Mouse (Mus musculus) lung, postnatal 0 days (tissue): Measurements from ENCODE around the gene Xlr5a. TPM values are rescaled to one million over a fixed set of nuclear protein-coding genes. Genes with fewer than 3 reads are reported as not detected.
"Not testable (repeated sequence)": the region's sequence is repeated elsewhere in the genome, so short reads cannot be mapped to it uniquely, and the experiment has no call there.

Experiments used
- ATAC-seq: fragments of 200-750 bp; cut with Nextera tagmentation; 2 replicates; pipeline ENCODE4 v1.8.0; 2017; ENCODE audit warnings: moderate library complexity
- DNase-seq: peaks from one replicate; pipeline ENCODE4 v3.0.0-alpha.2; 2016; ENCODE audit warnings: low spot score
- H3K27ac ChIP-seq: fragments of 300-500 bp; sonication (generic); 2 replicates; pipeline ENCODE4 v1.5.1; 2014; ENCODE audit warnings: antibody characterized with exemption, mild to moderate bottlenecking, low read length, mixed read lengths
- H3K27me3 ChIP-seq: fragments of 300-500 bp; sonication (generic); replicated peaks from 2 replicates; pipeline ENCODE4 v1.6.1; 2014; ENCODE audit warnings: low read length, mixed read lengths; ENCODE audit not compliant: insufficient read depth
- H3K36me3 ChIP-seq: fragments of 300-500 bp; sonication (generic); 2 replicates; pipeline ENCODE4 v1.6.1; 2014; ENCODE audit warnings: low read length, mixed read lengths; ENCODE audit not compliant: insufficient read depth
- H3K4me1 ChIP-seq: fragments of 300-500 bp; sonication (generic); 2 replicates; pipeline ENCODE4 v1.6.1; 2014; ENCODE audit warnings: antibody characterized with exemption, low read depth, low read length, mixed read lengths; ENCODE audit not compliant: insufficient read depth
- H3K4me2 ChIP-seq: fragments of 300-500 bp; sonication (generic); replicated peaks from 2 replicates; pipeline ENCODE4 v1.6.1; 2014; ENCODE audit warnings: low read depth, mild to moderate bottlenecking, low read length, moderate library complexity, mixed read lengths
- H3K4me3 ChIP-seq: fragments of 300-500 bp; sonication (generic); 2 replicates; pipeline ENCODE4 v1.5.1; 2014; ENCODE audit warnings: low read depth, low read length
- H3K9ac ChIP-seq: fragments of 300-500 bp; sonication (generic); replicated peaks from 2 replicates; pipeline ENCODE4 v1.6.1; 2014; ENCODE audit warnings: low read depth, mild to moderate bottlenecking
- H3K9me3 ChIP-seq: fragments of 300-500 bp; sonication (generic); 2 replicates; pipeline ENCODE4 v1.6.1; 2016; ENCODE audit warnings: low read length, mixed read lengths
- CTCF ChIP-seq: IDR thresholded peaks from 2 replicates; pipeline ENCODE4 v1.5.1; 2016; ENCODE audit warnings: antibody characterized with exemption, mild to moderate bottlenecking
- EP300 ChIP-seq: IDR thresholded peaks from 2 replicates; pipeline ENCODE4 v1.6.1; 2016; ENCODE audit warnings: antibody characterized with exemption, mild to moderate bottlenecking, control low read depth
- WGBS: fragments of 180-500 bp; shearing (Covaris S2); extraction: QIAGEN DNeasy Blood & Tissue Kit; methylation state at CpG from one replicate; pipeline ENCODE4 v1.1.7; 2014; 5-methylcytosine and 5-hydroxymethylcytosine counted together
- polyA plus RNA-seq: library from polyadenylated mRNA; unstranded; fragments of >200 nt; fragmentation: Nextera tagmentation; extraction: Ambion mirVana; gene quantifications from 2 replicates; pipeline ENCODE4 v1.2.1, GENCODE M21; 2015

The Xlr5a gene
- polyA plus RNA-seq, 1 experiment from 2014 or later = not detected

GRCm38 (mm10) chrX:73321029-73321428, 28.3 kb upstream of the Xlr5a start:
- no peak for TF ChIP-seq EP300
- no peak for TF ChIP-seq CTCF

GRCm38 (mm10) chrX:73312522-73312921, 19.7 kb upstream of the Xlr5a start:
- Histone ChIP-seq H3K27ac (no peak overlapping the region), H3K4me3 (no peak overlapping the region), H3K9me3 (no peaks in the 10 kb centered on the region), H3K4me1 (no peaks in the 10 kb centered on the region), H3K9ac (no peak overlapping the region), H3K36me3 (no peaks in the 10 kb centered on the region), H3K27me3 (no peaks in the 10 kb centered on the region), H3K4me2 (no peak overlapping the region)
- ATAC-seq (no peak), DNase-seq (peak; percentile 22)
- TF ChIP-seq CTCF (peak; percentile 68), EP300 (no peak)
- WGBS = 20% methylated on average over 3 of the region's 3 CpGs

More at GRCm38 (mm10) chrX:73321029-73321428, 28.3 kb upstream of the Xlr5a start:
- Histone ChIP-seq H3K27ac (no peak overlapping the region), H3K36me3 (no peaks in the 10 kb centered on the region), H3K4me3 (no peak overlapping the region), H3K4me2 (no peak overlapping the region), H3K9ac (no peak overlapping the region), H3K9me3 (no peaks in the 10 kb centered on the region), H3K4me1 (no peaks in the 10 kb centered on the region), H3K27me3 (no peaks in the 10 kb centered on the region)
- 65% methylated on average over 3 of the region's 3 CpGs for WGBS
- DNase-seq (no peak), ATAC-seq (no peak)

GRCm38 (mm10) chrX:73295745-73296144, 3.0 kb upstream of the Xlr5a start:
- H3K9me3 ChIP-seq, H3K27ac ChIP-seq, H3K27me3 ChIP-seq, H3K36me3 ChIP-seq, DNase-seq, H3K4me3 ChIP-seq, H3K9ac ChIP-seq, H3K4me1 ChIP-seq, ATAC-seq, H3K4me2 ChIP-seq: not testable (repeated sequence)
- WGBS = 55% methylated on average over 5 of the region's 10 CpGs

- H3K4me1 ChIP-seq, H3K27me3 ChIP-seq, H3K27ac ChIP-seq, H3K9me3 ChIP-seq, H3K4me3 ChIP-seq, H3K36me3 ChIP-seq, DNase-seq, ATAC-seq, H3K9ac ChIP-seq, H3K4me2 ChIP-seq: not testable (repeated sequence)
- WGBS = 92% methylated on average over 14 of the region's 14 CpGs
Observed at GRCm38 (mm10) chrX:73265270-73265669, 27.5 kb downstream of the Xlr5a start, which contains the start of gene Xlr3c. TSS of gene Xlr3c (minus strand) at chrX:73265390.

- not testable (repeated sequence) for H3K27me3 ChIP-seq, H3K9ac ChIP-seq, H3K36me3 ChIP-seq, H3K4me1 ChIP-seq, DNase-seq, H3K27ac ChIP-seq, H3K4me3 ChIP-seq, ATAC-seq, H3K9me3 ChIP-seq, H3K4me2 ChIP-seq
- WGBS = 88% methylated on average over 1 of the region's 2 CpGs
Observed at GRCm38 (mm10) chrX:73262428-73262827, 30.3 kb downstream of the Xlr5a start.

GRCm38 (mm10) chrX:73242821-73243325, 49.9 kb downstream of the Xlr5a start, which contains the start of gene Xlr4c:
TSS of gene Xlr4c (minus strand) at chrX:73243130.
- DNase-seq, H3K4me1 ChIP-seq, H3K4me2 ChIP-seq, H3K27me3 ChIP-seq, H3K36me3 ChIP-seq, ATAC-seq, H3K27ac ChIP-seq, H3K9me3 ChIP-seq, H3K9ac ChIP-seq, H3K4me3 ChIP-seq: not testable (repeated sequence)
- 90% methylated on average over 11 of the region's 14 CpGs for WGBS

- H3K9me3 ChIP-seq = no peaks in the 10 kb centered on the region
- 0 out of 2 replicates have a peak, but pooled peaks cover 2% of the 10 kb centered on the region for H3K27me3 ChIP-seq
- no peak for TF ChIP-seq EP300
- no peak for TF ChIP-seq CTCF
- 27% methylated on average over 3 of the region's 3 CpGs for WGBS
- no peak overlapping the region for H3K9ac ChIP-seq
- ATAC-seq (no peak), DNase-seq (peak; percentile 3)
- no peaks in the 10 kb centered on the region for H3K36me3 ChIP-seq
- no peak overlapping the region for H3K27ac ChIP-seq
- peak overlapping the region; percentile 74 for H3K4me2 ChIP-seq
- H3K4me3 ChIP-seq = peak overlapping the region; percentile 52
- no peaks in the 10 kb centered on the region for H3K4me1 ChIP-seq
Observed at GRCm38 (mm10) chrX:73229288-73229687, 63.5 kb downstream of the Xlr5a start.
